Mouse (Mus musculus): ENCODE data around the gene Nfib. TPM values are rescaled to one million over a fixed set of nuclear protein-coding genes. Genes with fewer than 3 reads are reported as not detected.

Gene Nfib
- polyA plus RNA-seq (2017; shearing (Covaris generic)), result under 1 TPM; 0.04 to 0.54 TPM

GRCm38 (mm10) chr4:82704841-82705794, at the start of gene Nfib:
TSS of gene Nfib (minus strand) at chr4:82705750.

Other genes starting within 250 kb of the Nfib start
- 10 to 100 TPM; 11.6 to 20.8 TPM for gene Zdhhc21, start 154.2 kb upstream of the Nfib start, polyA plus RNA-seq (2017; shearing (Covaris generic))
- gene Cer1, start 179.4 kb upstream of the Nfib start, polyA plus RNA-seq (2017; shearing (Covaris generic)), result not detected

All from activated CD4-positive, CD25-positive, alpha-beta regulatory T cell (primary cell).